Mouse (Mus musculus) testis, adult 2 months (tissue): ENCODE measurements around the gene Nfkbie. TPM values are rescaled to one million over a fixed set of nuclear protein-coding genes. Genes with fewer than 3 reads are reported as not detected.

ENCODE experiments used
- H3K27ac ChIP-seq: fragments of 200-500 bp; 2 replicates; pipeline ENCODE4 v1.5.1; 2012; ENCODE audit warnings: low read depth, low read length; ENCODE audit not compliant: control insufficient read depth, insufficient read depth
- H3K27me3 ChIP-seq: fragments of 200-500 bp; 2 replicates; pipeline ENCODE4 v1.6.1; 2012; ENCODE audit warnings: mild to moderate bottlenecking, low read length, moderate library complexity; ENCODE audit not compliant: control insufficient read depth, insufficient read depth
- H3K36me3 ChIP-seq: fragments of 200-500 bp; 2 replicates; pipeline ENCODE4 v1.6.1; 2012; ENCODE audit warnings: mild to moderate bottlenecking, low read length; ENCODE audit not compliant: control insufficient read depth, insufficient read depth
- H3K4me1 ChIP-seq: fragments of 200-500 bp; 2 replicates; pipeline ENCODE4 v1.6.1; 2012; ENCODE audit warnings: low read length; ENCODE audit not compliant: control insufficient read depth, insufficient read depth
- H3K4me3 ChIP-seq: fragments of 200-500 bp; 2 replicates; pipeline ENCODE4 v1.5.1; 2012; ENCODE audit warnings: low read depth, mild to moderate bottlenecking, low read length, moderate library complexity, mixed read lengths; ENCODE audit not compliant: control insufficient read depth
- CTCF ChIP-seq: fragments of 200-500 bp; IDR thresholded peaks from 2 replicates; pipeline ENCODE4 v1.5.1; 2012; ENCODE audit warnings: low read depth, mild to moderate bottlenecking, inconsistent platforms, low read length, moderate library complexity; ENCODE audit not compliant: control insufficient read depth, insufficient read depth, insufficient replicate concordance
- POLR2A ChIP-seq: fragments of 200-500 bp; IDR thresholded peaks from 2 replicates; pipeline ENCODE4 v1.6.1; 2012; ENCODE audit warnings: low read depth, mild to moderate bottlenecking, inconsistent platforms, low read length, moderate library complexity; ENCODE audit not compliant: control insufficient read depth
- polyA plus RNA-seq: library from polyadenylated mRNA; depleted of rRNA; stranded (reverse); fragments of >200 nt; gene quantifications from 2 replicates; pipeline ENCODE4 v1.2.3, GENCODE M21; 2012

Nfkbie gene
- polyA plus RNA-seq, 1 experiment = 0.83 TPM

DNA sequence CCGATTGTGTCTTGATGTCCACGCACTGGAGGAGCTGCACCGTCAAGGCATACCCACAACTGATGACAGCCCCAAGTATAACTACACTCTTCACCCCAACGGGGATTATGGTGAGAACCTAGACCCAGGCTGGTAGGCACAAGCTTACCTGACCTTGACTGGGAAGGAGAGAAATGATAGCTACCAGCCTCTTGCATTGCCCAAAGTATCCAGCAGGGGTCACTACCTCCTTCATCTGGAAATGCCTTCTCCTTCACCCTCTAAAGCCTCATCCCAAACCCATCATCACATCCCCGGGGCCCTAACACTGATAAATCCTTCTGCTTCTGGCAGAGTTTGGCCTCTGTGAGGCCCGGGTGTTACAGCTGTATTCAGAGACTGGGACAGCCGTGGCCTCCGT is 39.0 kb upstream of the Nfkbie start:
- no peaks in the 10 kb centered on the region for H3K27me3 ChIP-seq
- H3K4me3 ChIP-seq = no peak overlapping the region
- no peak overlapping the region for H3K27ac ChIP-seq
- no peaks in the 10 kb centered on the region for H3K36me3 ChIP-seq
- H3K4me1 ChIP-seq = peaks cover 6% of the 10 kb centered on the region
- no peak for TF ChIP-seq POLR2A
- peak; percentile 38; the same call in 1 of the 2 replicates for TF ChIP-seq CTCF

- Histone ChIP-seq H3K36me3 (no peaks in the 10 kb centered on the region), H3K27me3 (no peaks in the 10 kb centered on the region), H3K4me3 (no peak overlapping the region), H3K4me1 (peaks cover 7% of the 10 kb centered on the region), H3K27ac (no peak overlapping the region)
- TF ChIP-seq CTCF (no peak), POLR2A (no peak; the same call in 1 of the 2 replicates)
Measured at GRCm38 (mm10) chr17:45517135-45517534, 38.4 kb upstream of the Nfkbie start.

DNA sequence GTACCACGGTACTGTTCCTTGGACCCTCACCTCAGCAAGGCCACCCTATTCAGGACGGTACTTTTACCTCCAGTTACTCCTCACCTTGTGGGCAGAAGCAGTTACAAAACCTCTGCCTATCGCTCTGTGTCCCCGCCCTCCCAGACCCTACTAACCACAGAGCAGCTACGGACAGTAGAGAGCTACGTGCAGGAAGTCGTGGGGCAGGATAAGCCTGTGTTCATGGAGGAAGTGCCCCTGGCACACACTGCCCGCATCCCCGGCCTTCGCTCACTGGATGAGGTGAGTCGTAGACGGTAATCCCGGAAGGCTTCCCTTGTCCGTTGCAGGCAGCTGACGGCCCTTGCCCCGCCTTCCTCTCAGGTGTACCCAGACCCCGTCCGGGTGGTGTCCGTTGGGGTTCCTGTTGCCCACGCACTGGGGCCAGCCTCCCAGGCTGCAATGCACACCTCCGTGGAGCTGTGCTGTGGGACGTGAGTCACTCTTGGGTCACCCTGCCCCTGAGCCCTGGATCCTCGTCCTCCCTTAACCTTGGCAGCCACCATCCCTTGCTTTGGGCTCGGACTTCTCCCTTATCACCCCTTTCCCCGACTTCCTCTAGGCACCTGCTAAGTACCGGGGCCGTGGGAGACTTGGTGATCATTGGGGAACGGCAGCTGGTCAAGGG is 37.8 kb upstream of the Nfkbie start:
- no peaks in the 10 kb centered on the region for H3K36me3 ChIP-seq

DNA sequence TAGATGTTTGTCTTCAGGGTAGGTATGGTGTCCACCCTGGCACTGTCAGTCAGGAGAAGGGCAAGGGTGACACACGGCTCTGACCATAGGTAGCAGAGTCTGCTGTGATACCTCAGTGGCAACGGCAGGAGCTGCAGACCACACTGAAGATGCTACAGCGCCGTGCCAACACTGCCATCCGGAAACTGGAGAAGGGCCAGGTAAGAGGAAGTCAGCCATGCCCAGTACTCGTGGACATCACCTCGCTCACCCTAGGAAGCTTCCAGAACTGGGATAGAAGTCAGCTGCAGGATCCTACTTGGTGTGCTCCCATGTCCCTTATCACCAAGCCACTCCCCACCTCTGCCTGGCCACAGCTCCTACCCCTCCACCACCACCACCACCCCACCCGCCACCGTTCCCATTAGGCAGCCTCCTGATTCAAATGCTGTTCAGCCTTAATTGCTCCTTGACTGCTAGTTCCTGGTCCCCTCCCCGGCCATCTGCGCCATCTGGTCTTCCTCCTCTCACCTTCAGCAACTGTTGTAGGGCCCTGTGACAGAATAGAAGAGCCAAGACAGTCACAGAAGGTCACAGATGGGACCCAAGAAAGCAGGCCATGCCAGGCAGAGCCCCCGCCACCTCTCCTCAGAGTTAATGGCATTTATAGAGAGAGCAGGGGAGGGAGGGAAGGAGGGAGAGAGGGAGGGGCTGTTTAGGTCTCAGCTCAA is 36.6 kb upstream of the Nfkbie start:
- H3K27me3 ChIP-seq = no peaks in the 10 kb centered on the region
- peak overlapping the region; percentile 26; the same call in 1 of the 2 replicates for H3K27ac ChIP-seq
- peaks cover 22% of the 10 kb centered on the region for H3K4me1 ChIP-seq
- TF ChIP-seq CTCF (no peak), POLR2A (no peak)
- H3K36me3 ChIP-seq = peaks cover 2% of the 10 kb centered on the region; the same call in 1 of the 2 replicates
- H3K4me3 ChIP-seq = peak overlapping the region; percentile 53

More for the DNA sequence above, 37.8 kb upstream of the Nfkbie start:
- Histone ChIP-seq H3K4me3 (no peak overlapping the region), H3K27me3 (no peaks in the 10 kb centered on the region), H3K4me1 (peaks cover 12% of the 10 kb centered on the region), H3K27ac (no peak overlapping the region)
- TF ChIP-seq POLR2A = no peak

GRCm38 (mm10) chr17:45520136-45520535 is 35.4 kb upstream of the Nfkbie start:
- peaks cover 2% of the 10 kb centered on the region for H3K36me3 ChIP-seq
- TF ChIP-seq CTCF (no peak), POLR2A (no peak)
- peaks cover 27% of the 10 kb centered on the region for H3K4me1 ChIP-seq
- no peak overlapping the region for H3K27ac ChIP-seq
- peak overlapping the region; percentile 33 for H3K4me3 ChIP-seq
- H3K27me3 ChIP-seq = no peaks in the 10 kb centered on the region

- TF ChIP-seq POLR2A = peak; percentile 69
- TF ChIP-seq CTCF = no peak
- Histone ChIP-seq H3K36me3 (peaks cover 2% of the 10 kb centered on the region), H3K27me3 (no peaks in the 10 kb centered on the region), H3K4me3 (peak within 1 kb of the TSS; percentile 95), H3K27ac (peak within 1 kb of the TSS; percentile 90), H3K4me1 (peaks cover 34% of the 10 kb centered on the region)
Measured at GRCm38 (mm10) chr17:45523263-45523662, 32.2 kb upstream of the Nfkbie start, which contains the start of gene Tcte1. Tcte1 (plus strand) TSS chr17:45523434.

DNA sequence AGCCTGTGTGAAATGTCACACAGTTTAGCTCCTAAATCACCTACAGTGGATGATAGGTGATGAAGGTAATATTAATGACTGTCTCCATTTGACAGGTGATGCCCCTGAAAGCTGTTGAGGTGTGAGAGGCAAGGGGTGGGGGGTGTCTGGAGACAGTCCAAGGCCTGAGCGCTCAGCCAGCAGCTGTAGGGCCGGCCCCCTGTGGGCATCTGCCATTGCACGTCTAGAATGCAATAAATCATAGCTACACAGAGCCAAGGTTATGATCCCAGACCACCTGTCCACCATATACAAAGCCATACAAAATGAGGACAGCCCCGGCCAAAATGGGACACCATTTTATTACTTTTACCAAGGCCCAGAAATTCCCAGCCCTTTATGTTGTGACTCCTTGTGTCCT is 30.5 kb upstream of the Nfkbie start:
- Histone ChIP-seq H3K36me3 (peaks cover 2% of the 10 kb centered on the region), H3K4me1 (peaks cover 34% of the 10 kb centered on the region), H3K27ac (no peak overlapping the region), H3K27me3 (no peaks in the 10 kb centered on the region), H3K4me3 (peak overlapping the region; percentile 95)
- TF ChIP-seq POLR2A = no peak
- no peak for TF ChIP-seq CTCF

DNA sequence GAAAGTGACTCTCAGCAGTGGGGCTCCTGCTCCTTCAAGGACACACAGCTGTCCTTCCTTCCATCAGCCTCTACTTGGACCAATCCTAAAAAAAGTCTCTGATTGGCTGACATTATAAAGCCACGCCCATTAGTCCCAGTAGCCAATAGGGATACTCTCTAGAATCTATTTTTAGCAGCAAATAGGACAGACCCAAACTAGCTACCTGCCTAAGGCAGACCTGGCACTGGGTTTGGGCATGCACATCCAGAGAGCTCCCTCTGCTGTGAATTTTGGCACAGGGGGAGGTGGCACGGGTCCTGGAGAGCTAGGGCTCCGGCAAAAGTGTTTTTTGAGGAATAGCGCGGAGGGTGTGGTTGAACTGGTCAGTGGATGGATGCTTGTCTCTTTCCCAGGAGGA is 28.9 kb upstream of the Nfkbie start:
- no peak for TF ChIP-seq CTCF
- TF ChIP-seq POLR2A = no peak
- Histone ChIP-seq H3K4me1 (peaks cover 31% of the 10 kb centered on the region), H3K27ac (no peak overlapping the region), H3K4me3 (peak overlapping the region; percentile 17; the same call in 1 of the 2 replicates), H3K27me3 (no peaks in the 10 kb centered on the region), H3K36me3 (peaks cover 2% of the 10 kb centered on the region)
